Mouse (Mus musculus) spleen, adult 2 months (tissue): Measurements from ENCODE around the gene Hjurp. TPM values are rescaled to one million over a fixed set of nuclear protein-coding genes. Genes with fewer than 3 reads are reported as not detected.

ENCODE experiments used
- DNase-seq, 2 experiments: peaks; one replicate each; pipeline versions ENCODE4 v3.0.0 to v3.0.0-alpha.2; 2012 to 2021; ENCODE audit warnings: low spot score in 2 of 2, low read depth in 1 of 2
- H3K27ac ChIP-seq: fragments of 200-500 bp; 2 replicates; pipeline ENCODE4 v1.5.1; 2012; ENCODE audit warnings: low read length, inconsistent platforms; ENCODE audit not compliant: insufficient read depth
- H3K27me3 ChIP-seq: fragments of 200-500 bp; 2 replicates; pipeline ENCODE4 v1.6.1; 2012; ENCODE audit warnings: mild to moderate bottlenecking, moderate library complexity, low read length, inconsistent platforms; ENCODE audit not compliant: control insufficient read depth, insufficient read depth
- H3K36me3 ChIP-seq: fragments of 200-500 bp; 2 replicates; pipeline ENCODE4 v1.6.1; 2012; ENCODE audit warnings: mild to moderate bottlenecking, low read length, inconsistent platforms; ENCODE audit not compliant: control insufficient read depth, insufficient read depth
- H3K4me1 ChIP-seq: fragments of 200-500 bp; 2 replicates; pipeline ENCODE4 v1.6.1; 2011; ENCODE audit warnings: inconsistent platforms; ENCODE audit not compliant: control insufficient read depth, insufficient read depth, insufficient read length
- H3K4me3 ChIP-seq: fragments of 200-500 bp; 2 replicates; pipeline ENCODE4 v1.5.1; 2011; ENCODE audit warnings: mild to moderate bottlenecking, inconsistent platforms; ENCODE audit not compliant: insufficient read depth, insufficient read length; ENCODE audit errors: extremely low read depth
- CTCF ChIP-seq: fragments of 200-500 bp; IDR thresholded peaks from 2 replicates; pipeline ENCODE4 v1.5.1; 2011; ENCODE audit warnings: mild to moderate bottlenecking, inconsistent platforms; ENCODE audit not compliant: insufficient read depth, insufficient read length, insufficient replicate concordance; ENCODE audit errors: extremely low read depth
- POLR2A ChIP-seq: fragments of 200-500 bp; IDR thresholded peaks from 2 replicates; pipeline ENCODE4 v1.6.1; 2011; ENCODE audit warnings: low read depth, low read length, inconsistent platforms
- WGBS: fragments of 180-500 bp; shearing (Covaris S2); methylation state at CpG from one replicate; pipeline ENCODE4 v1.1.7; 2018; 5-methylcytosine and 5-hydroxymethylcytosine counted together
- polyA plus RNA-seq: library from polyadenylated mRNA; depleted of rRNA; stranded (reverse); fragments of >200 nt; gene quantifications from 2 replicates; pipeline ENCODE4 v1.2.3, GENCODE M21; 2012

Hjurp gene
- polyA plus RNA-seq, 1 experiment: 47.2 TPM

DNA sequence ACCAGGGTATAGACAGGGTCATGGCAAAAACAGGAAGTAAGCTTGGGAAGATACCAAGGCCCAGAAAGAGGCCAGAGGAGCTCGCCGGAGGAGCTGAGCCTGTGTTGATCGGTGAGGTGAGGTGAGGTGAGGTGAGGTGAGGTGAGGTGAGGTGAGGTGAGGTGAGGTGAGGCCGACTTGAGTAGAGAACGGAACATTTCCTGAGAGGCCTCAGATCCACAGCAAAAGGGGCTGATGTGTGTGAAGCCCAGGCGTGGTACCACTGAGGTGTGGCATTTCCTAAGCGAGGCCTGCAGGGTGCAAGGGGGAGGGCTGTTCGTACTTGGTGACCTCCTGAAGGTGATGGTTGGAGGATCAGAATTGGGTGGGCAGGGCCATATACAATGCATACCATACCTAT lies 24.3 kb downstream of the Hjurp start:
- Histone ChIP-seq H3K4me3 (no peak overlapping the region), H3K36me3 (no peaks in the 10 kb centered on the region), H3K27me3 (no peaks in the 10 kb centered on the region), H3K4me1 (peaks cover 10% of the 10 kb centered on the region; the same call in 1 of the 2 replicates), H3K27ac (no peak overlapping the region)
- TF ChIP-seq POLR2A: no peak
- TF ChIP-seq CTCF: no peak
- 49% methylated on average over 8 of the region's 8 CpGs for WGBS
- no peak for DNase-seq

DNA sequence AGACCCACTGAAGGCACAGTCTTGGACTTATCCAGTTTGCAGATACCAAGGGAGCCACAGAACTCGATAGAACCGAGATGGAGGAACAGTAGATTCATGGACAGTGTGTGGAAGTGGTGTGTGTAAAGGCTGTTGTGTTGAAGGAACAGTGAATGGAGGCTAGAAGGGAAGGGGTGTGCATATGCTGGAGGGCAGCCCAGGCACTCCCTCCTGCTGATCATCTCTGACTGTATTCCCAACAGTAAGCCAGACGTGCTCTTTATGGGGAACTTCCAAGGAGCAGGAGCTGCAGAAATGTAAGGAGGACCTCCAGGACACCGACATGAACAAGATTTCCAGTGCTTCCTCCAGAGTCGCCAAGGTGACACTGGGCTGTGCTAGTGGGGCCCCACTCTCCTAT lies 27.4 kb downstream of the Hjurp start:
- TF ChIP-seq POLR2A (no peak), CTCF (no peak)
- WGBS: 84% methylated on average over 5 of the region's 5 CpGs
- Histone ChIP-seq H3K4me1 (peaks cover 10% of the 10 kb centered on the region; the same call in 1 of the 2 replicates), H3K27ac (no peak overlapping the region), H3K4me3 (no peak overlapping the region), H3K36me3 (no peaks in the 10 kb centered on the region), H3K27me3 (no peaks in the 10 kb centered on the region)
- DNase-seq: no peak

DNA sequence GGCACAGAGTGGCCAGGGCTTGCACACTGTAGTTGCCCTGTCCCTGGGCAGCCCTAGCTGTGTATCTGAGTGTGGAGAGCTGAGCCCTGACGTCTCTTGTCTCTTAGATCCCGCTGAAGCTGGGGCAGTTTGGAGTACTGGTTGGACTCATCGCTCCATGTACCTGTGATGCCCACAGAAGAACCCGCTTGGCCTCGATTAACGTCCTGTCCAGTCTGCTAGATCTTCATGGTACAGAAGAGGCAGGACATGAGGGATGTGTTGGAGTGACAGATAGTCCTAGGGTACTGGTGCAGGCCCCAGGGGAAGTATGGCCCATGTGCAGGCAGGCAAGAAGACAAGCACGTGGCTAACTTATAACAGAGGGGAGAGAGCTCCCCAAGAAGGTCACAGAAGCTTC lies 27.8 kb downstream of the Hjurp start:
- 80% methylated on average over 7 of the region's 7 CpGs for WGBS
- no peaks in the 10 kb centered on the region for H3K27me3 ChIP-seq
- no peaks in the 10 kb centered on the region for H3K36me3 ChIP-seq
- H3K4me3 ChIP-seq: no peak overlapping the region
- H3K4me1 ChIP-seq: peaks cover 10% of the 10 kb centered on the region; the same call in 1 of the 2 replicates
- no peak overlapping the region for H3K27ac ChIP-seq
- DNase-seq: no peak
- no peak for TF ChIP-seq CTCF
- TF ChIP-seq POLR2A: no peak

DNA sequence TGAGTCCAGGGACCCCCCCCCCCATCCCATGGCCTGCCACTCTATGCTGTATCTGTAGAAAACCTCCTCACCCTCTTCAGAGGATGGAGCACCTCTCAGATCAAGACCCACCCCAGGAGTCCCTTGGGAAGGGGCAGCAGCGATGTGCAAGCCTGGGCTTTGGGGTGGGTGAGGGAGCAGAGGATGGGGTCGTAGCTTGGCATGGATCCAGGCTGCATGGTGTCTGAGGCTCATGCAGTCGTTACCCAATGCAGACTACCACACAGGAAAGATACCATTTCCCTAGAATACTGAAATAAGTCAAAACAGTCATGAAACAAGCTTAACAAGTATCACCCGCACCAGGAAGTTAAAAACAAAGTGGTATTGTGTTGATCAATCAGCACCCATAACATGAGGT lies 28.8 kb downstream of the Hjurp start:
- no peak overlapping the region for H3K27ac ChIP-seq
- H3K36me3 ChIP-seq: no peaks in the 10 kb centered on the region
- TF ChIP-seq CTCF: no peak
- TF ChIP-seq POLR2A: no peak
- 59% methylated on average over 4 of the region's 4 CpGs for WGBS
- no peaks in the 10 kb centered on the region for H3K27me3 ChIP-seq
- H3K4me1 ChIP-seq: peaks cover 9% of the 10 kb centered on the region; the same call in 1 of the 2 replicates
- no peak for DNase-seq
- no peak overlapping the region for H3K4me3 ChIP-seq

DNA sequence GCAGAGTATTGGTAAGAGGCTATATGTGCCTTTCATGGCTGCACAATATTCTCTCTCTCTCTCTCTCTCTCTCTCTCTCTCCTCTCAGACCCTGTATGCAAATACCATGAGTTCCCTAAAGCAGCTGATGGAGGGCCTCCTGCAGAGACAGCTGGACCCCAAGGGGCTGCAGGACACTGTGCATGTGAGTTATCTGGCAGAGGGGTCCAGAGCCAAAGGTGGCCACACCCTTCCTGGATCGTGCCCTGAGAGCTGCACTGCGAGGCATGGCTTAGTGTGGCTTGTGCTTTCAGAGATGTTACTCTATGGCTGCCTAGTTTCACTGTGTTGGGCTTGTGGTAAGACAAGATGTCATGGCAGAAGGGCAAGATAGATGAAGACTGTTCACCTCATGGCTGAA lies 29.8 kb downstream of the Hjurp start:
- H3K4me1 ChIP-seq: no peaks in the 10 kb centered on the region; the same call in 1 of the 2 replicates
- no peaks in the 10 kb centered on the region for H3K27me3 ChIP-seq
- H3K27ac ChIP-seq: no peak overlapping the region
- WGBS: 51% methylated on average over 2 of the region's 2 CpGs
- H3K4me3 ChIP-seq: no peak overlapping the region
- H3K36me3 ChIP-seq: no peaks in the 10 kb centered on the region
- DNase-seq: no peak
- TF ChIP-seq CTCF: no peak

DNA sequence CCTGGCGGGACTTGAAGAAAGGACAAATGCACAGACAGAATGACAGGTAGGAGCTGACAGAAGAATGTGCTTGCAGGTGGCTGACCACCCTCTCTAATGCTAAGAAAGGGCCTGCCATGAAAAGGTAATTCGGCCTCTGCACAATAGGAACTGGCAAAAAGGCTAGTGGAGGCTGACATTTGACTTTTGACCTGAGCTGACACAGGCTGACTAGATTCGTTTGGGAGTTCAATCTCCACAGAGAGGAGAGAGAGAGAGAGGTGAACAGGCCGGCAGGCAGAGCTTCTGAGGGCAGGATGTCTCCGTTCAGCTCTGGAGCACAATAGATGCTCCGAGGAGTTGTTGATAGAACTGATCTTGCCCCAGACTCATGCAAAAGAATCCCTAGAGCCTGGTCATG lies 31.0 kb downstream of the Hjurp start:
- H3K4me3 ChIP-seq: no peak overlapping the region
- H3K27me3 ChIP-seq: no peaks in the 10 kb centered on the region
- WGBS: 49% methylated on average over 6 of the region's 6 CpGs
- no peak for DNase-seq
- no peaks in the 10 kb centered on the region for H3K36me3 ChIP-seq
- H3K4me1 ChIP-seq: no peaks in the 10 kb centered on the region
- H3K27ac ChIP-seq: no peak overlapping the region
- no peak for TF ChIP-seq POLR2A
- TF ChIP-seq CTCF: no peak

DNA sequence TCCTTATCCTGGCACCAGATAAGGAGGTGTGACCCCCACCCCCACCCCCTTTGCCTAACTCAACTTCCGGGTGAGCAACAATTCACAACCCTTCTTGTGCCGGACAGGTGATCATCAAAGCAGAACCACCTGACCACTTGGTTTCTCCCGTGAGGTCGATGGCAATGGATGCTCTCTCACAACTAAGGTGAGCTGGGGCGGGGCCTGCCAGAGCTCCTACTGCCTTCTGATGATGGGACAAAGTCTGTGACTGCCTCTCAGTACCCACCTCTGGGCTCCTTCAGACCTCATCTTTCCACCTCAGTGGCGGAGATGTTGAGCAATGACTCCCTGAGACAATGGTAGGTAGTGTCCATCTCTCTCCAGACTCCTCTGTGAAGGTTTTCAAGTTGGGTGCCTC lies 31.6 kb downstream of the Hjurp start:
- no peak for DNase-seq
- no peak overlapping the region for H3K27ac ChIP-seq
- 77% methylated on average over 6 of the region's 6 CpGs for WGBS
- H3K36me3 ChIP-seq: no peaks in the 10 kb centered on the region
- H3K27me3 ChIP-seq: no peaks in the 10 kb centered on the region
- H3K4me3 ChIP-seq: no peak overlapping the region
- TF ChIP-seq POLR2A: no peak
- TF ChIP-seq CTCF: no peak
- H3K4me1 ChIP-seq: no peaks in the 10 kb centered on the region
